Mouse (Mus musculus) v-Abl transformed pro-B cells (cell line): ENCODE measurements around the gene Cct3.
"Not testable (repeated sequence)": the region's sequence is repeated elsewhere in the genome, so short reads cannot be mapped to it uniquely, and the experiment has no call there.

ENCODE experiments used
- in situ Hi-C, 2 experiments: fragments of 400-800 bp; cut with MboI; formaldehyde crosslinking; loops; one replicate each; pipeline ENCODE4 v1.15.1; 2025; ENCODE audit not compliant: unreplicated experiment in 2 of 2

The Cct3 gene

DNA sequence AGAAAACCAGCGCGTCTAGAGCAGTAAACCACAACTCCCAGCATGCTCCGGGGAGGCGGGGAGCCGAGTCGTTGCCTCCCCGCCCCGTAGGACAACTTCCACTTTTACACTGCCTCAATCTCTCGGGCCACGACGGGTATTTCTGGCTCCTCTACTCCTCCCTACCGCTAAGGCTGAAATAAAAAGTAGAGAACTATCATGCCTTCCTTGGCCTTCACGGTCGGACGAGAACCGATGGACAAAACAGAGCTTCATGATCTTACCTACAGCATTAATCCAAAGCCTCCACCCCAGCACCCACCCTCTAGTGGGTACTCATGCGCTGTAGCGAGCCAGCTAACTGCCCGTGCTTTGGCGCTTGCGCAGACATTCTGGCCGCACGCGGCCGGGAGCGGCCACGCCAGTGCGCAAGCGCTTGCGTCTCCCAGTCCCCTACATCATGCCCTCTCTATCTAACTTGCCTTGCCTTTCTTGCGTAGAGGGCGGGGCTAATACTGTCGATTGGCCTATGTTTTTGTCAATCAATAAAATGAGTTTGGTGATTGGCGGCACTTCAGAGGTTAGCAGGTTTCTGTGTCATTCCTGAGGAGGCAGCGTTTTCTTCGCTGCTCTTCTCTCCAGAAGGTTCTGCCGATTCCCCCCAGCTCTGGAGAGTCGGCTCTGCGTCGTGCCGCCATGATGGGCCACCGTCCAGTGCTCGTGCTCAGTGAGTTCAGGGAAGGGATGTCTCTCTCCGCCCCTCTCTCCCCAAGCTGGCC is at the start of gene Cct3, which contains the start of gene Tsacc:
TSS of gene Cct3 (plus strand) at position 556 of the 758 bp plus-strand sequence.
TSS of gene Tsacc (minus strand) at position 439 of the 758 bp plus-strand sequence.
- in situ Hi-C loops = no loop called here

DNA sequence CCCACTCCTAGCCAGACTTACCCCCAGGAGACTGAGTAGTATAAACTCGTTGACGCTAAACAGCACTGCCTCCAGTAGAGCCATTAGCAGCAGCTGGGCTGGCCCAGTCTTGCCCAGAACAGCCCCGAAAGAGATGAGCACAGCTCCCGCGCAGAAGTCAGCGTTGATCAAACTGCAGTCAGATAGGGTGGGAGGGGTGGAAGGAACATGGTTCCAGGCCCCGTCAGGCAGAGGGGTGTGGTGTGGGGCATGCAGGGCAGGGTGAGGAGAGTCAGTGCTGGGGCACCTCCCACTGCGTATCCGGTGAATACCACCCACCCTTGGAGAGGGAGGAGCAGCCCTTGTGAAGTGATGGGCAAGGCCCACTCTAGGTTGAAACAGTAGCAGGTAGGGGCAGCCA is 49.2 kb upstream of the Cct3 start:
- in situ Hi-C loops = no loop called here

DNA sequence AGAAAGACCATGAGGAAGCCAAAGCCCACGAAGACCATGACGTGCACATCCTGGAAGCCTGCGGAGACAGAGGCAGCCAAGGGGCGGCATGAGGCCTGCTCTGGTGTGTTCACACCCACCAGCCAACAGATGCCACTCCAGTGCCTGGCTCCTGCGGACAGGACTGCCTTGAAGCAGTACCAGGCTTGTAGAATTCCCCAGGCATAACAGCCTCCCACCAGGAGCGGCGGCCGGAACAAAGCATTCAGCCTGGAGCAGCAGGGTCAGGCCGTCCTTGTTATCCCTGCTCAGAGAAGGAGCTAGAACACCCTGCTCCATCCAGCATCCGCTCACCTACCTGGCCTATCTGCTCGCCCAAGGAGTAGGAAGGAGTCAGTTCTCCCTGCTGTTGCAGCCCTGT is 48.5 kb upstream of the Cct3 start:
- in situ Hi-C loops = no loop called here

DNA sequence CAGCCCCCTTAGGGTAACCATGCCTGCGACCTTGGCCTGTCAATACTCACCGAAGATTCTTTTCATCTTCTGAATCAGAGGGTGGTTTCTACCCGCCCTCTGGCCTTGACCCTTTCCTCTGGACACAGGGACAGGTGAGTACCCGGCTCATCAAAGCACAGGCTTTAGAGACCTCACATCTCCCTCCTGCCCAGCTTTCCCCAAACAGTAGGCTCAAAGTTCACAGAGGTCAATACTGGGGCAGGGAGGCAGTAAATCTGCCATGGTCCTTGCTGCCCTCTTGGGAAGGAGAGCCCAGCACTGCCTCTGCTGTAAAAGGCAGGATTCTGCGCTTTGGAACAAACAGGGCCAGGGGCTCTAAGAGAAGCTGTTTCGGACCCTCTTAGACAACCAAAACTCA is 44.2 kb upstream of the Cct3 start:
- in situ Hi-C loops = no loop called here

DNA sequence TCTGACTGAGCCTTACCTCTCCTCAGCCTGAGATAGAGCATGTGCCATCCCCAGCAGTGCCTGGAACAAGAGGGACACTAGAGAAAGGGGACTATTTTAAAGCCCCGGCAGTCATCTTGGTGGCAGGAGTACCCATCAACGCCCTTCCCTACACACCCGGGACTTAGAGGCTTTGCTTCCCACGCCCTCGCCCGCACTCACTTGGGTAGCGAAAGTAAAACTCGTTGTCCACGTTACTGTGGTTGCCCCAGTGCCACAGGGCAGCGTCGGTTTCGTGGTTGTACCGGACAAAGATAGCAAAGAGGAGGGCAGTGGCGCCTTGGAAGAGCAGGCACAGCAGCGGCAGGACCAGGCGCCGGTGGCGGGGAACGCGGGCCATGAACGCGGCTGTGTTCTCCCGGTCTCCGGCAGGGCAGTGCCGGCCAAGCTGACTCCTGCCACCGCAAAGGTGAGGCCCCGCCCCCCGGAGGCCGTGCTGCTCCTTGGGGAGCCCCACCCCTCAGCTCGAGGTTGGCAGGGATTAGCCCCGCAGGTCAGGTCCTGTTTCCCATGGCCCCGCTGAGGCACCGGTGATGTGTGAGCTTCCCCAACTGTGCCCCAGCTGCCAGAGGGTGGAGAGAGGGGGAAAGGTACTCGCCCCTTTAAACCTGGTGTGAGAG is 42.5 kb upstream of the Cct3 start, which contains the start of gene Rhbg:
TSS of gene Rhbg (minus strand) at position 442 of the 659 bp plus-strand sequence.
- in situ Hi-C loops = no loop called here

DNA sequence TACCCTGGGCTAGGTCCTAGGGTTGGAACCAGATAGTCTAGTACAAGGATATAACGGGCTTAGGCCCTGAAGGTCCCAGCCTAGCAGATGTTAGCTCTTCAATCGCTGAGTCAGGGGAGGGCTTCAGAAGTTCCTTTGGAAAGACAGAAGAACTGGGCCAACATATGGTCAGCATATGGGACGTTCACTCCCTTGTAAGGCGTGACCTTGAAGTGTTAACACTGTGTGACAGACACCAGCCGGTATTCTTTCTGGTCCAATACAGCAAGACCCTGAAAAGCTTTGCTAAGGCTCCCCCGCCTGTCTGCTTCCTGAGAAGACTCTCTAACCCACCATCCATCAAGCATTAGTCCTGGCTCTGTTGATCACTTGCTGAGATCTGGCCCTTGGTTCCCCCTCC is 41.0 kb upstream of the Cct3 start:
- in situ Hi-C loops = no loop called here

DNA sequence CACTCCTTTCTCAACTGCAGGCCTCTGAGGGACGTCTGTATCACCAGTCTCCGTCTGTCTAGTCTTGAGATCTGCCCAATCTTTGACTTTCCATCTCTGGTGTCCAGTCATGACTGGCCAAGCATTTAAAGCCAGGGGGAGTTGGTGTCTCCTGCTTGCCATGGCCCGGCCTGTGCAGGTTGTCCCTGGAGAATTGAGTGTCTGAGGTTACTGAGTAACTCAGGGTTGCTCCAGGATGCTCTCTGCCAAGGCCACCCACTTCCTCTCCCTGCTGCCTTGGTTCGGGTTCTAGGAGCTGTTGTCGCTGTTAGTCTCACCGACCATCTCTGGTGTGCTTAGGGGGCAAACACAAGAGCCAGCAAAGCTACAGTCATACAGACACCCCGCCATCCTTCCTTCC is 40.5 kb upstream of the Cct3 start:
- in situ Hi-C loops = no loop called here

DNA sequence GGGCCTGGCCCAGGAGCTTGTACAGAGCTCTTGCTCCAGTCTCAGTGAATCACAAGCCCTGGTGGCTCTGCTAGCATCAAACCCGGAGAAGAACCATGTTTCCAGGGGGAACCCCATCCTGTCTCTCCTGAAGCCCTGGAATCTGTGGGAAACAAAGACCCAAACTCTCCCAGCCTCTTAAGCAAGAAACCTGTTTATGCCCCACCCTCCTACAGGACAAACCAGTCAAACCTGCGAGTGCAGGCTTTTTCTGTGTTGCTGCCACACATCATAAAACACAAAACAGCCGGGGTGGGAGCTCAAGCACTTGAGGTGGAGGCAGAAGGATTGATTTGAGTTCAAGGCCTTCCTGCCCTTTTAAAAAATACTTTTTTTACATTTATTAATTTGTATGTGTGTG is 34.6 kb upstream of the Cct3 start:
- in situ Hi-C loops = no loop called here

DNA sequence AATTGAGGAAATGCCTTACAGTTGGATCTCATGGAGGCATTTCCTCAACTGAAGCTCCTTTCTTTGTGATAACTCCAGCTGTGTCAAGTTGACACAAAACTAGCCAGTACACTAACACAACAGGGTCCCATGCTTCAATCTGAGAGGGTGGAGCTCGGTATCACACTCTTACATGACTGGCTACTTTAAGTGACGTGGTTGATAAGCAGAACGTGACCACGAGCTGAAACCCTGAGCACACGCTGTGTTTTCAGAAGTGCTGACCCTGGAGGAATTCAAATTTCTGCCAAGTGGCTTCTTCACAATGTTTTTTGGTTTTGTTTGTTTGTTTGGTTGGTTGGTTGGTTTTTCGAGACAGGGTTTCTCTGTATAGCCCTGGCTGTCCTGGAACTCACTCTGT is 28.9 kb upstream of the Cct3 start:
- in situ Hi-C loops = not testable (repeated sequence)

DNA sequence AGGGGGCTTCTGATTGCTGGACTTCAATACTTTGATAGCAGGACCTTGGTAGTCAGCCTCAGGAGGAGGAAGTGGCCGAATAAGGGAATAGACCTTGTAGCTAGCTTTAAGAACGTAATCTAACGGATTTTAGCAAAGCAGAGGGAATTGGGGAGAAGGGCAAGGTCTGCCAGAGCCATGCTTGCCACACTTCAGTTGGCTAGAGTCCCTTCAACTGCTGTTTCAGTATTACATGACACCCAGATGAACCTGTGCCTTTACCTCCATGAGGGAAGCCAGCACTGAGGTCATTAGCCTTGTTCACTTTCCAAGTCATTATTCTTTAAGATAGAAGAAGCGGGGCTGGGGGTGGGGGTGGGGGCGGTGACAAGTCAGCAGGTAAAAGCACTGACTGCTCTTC is 27.9 kb upstream of the Cct3 start:
- in situ Hi-C loops = no loop called here

DNA sequence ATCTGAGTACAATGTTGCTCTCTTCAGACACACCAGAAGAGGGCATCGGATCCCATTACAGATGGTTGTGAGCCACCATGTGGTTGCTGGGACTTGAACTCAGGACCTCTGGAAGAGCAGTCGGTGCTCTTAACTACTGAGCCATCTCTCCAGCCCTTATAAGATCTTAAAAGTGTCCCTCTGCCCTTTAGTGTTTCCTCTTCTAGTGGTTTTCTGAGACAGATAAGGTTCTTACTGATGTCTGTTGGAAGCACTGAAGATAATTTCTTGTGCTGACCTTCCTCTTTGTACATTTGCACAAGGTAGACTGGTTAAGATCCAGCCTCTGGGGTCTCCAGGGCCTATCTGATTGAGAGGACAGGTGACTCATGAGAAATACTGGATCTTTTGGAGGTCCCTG is 25.6 kb upstream of the Cct3 start:
- in situ Hi-C loops = not testable (repeated sequence)

DNA sequence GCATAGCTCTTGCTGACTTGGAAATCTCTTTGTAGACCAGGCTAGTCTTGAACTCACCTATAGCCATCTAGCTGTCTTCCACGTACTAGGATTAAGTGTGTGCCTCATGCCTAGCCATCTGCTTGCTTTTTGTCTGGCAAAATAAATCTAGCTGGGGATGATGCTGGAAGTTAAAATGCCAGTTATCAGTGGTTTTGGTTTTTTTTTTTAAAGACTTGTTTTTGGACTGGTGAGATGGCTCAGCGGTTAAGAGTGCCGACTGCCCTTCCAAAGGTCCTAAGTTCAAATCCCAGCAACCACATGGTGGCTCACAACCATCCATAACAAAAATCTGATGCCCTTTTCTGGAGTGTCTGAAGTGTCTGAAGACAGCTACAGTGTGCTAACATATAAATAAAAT is 25.1 kb upstream of the Cct3 start:
- in situ Hi-C loops = no loop called here

DNA sequence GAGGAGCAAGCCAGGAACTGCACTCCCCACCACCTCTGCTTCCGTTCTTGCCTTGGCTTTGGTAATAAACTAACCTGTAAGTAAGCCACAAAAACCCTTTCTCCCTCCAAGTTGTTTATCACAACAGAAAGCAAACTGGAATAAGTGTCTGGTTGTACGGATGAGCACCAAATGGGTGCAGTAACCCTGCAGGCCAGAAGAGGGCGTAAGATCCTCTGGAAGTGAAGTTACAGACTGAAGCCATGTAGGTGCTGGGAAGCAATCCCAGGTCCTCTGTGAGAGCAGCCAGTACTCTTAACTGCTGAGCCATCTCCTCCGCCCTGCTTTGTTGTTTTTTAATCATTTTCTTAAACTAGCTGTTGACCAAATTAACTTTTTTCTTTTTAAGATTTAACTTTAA is 22.9 kb upstream of the Cct3 start:
- in situ Hi-C loops = no loop called here

DNA sequence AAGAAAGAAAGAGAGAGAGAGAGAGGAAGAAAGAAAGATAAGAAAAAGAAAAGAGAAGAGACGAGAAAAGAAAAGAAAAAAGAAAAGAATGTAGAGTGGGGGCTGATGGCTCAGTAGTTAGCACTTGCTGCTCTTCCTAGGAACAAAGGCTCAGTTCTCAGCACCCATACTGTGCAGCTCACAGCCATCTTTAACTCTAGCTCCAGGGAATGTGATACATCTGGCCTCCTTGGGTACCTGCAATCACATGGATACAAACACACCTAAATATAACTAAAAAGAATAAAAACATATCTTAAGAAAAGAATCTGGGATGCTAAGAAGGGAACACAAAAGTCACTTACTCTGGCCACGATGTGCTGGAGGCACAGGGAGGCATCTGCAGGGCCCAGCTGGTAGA is 20.8 kb upstream of the Cct3 start:
- in situ Hi-C loops = no loop called here

DNA sequence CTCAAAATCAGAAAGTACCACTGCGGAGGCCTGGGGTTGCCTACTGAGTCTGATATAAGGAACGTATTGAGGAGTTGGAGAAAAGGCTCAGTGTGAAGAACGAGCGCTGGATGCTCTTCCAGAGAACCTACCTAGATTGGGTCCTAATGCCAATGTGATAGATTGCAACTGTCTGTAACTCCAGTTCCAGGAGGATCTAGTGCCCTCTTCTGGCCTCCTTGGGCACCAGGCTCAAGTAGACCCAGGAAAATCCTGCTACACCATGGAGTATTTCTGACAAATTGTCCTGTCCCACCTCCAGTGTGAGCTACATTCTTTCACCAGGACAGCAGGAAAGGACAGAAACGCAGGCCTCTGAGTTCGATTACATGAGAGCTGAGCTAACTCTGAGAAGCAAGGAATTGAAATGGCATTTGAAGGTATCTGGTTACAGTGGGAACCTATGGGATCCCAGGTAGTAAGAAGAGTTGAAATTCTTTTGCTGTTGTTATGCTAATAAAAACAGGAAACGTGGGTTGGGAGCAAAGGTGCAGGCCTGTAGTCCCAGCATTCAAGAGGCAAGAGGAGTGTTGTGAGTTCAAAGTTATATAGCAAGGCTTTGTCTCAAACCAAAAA is 20.3 kb upstream of the Cct3 start:
- in situ Hi-C loops = no loop called here

DNA sequence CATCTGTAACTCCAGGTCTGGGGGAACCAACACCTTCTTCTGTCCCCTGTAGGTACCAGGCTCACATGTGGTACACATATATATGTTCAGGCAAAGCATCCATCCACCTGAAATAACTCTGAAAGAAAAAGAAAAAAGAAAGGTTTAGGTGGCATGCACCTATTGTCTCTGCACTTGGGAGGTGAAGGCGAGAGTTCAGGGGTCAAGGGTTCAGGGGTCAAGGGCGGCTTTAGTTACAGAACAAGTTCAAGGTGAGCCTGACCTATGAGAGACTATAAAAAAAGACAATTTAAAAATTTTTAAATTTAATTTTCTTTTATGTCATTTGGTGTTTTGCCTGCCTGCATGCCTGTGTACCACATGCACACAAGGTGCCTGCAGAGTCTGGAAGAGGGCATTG is 16.9 kb upstream of the Cct3 start:
- in situ Hi-C loops = no loop called here

DNA sequence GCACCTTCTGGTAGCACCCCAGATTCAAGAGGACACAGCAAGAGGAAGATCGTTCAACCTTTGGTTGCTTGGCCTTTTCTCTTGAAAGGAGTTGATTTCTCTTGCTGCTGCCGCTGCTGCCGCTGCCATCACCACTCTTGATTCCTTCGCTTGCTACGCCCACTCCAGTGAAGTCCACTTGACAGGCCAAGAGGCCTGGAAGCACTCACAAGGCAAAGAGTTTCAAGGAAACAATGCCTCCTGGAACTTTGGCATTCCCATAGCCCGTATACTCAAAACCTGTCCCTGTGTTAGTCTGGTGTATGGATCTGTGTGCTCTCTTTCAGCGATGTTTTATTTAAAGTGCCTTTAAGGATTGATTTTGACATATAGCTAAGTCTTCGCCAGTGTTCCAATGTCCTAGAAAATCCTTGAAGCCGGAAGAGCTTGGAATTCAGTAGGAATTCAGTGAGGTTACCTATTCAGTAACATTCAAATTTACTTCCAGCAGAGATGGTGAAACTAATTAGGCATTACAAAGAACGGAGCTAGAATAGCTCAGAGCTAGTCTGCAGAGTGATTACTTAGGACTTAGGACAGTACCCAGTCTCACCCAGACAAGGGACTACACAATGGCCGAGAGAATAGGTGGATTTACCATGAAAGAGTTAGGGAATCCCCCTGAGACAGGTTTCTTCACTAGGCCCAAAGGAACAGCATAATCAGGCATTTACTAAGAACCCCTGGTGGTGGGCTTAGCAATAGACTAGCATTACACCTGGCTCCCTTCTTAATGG is 15.6 kb upstream of the Cct3 start:
- in situ Hi-C loops = not testable (repeated sequence)

DNA sequence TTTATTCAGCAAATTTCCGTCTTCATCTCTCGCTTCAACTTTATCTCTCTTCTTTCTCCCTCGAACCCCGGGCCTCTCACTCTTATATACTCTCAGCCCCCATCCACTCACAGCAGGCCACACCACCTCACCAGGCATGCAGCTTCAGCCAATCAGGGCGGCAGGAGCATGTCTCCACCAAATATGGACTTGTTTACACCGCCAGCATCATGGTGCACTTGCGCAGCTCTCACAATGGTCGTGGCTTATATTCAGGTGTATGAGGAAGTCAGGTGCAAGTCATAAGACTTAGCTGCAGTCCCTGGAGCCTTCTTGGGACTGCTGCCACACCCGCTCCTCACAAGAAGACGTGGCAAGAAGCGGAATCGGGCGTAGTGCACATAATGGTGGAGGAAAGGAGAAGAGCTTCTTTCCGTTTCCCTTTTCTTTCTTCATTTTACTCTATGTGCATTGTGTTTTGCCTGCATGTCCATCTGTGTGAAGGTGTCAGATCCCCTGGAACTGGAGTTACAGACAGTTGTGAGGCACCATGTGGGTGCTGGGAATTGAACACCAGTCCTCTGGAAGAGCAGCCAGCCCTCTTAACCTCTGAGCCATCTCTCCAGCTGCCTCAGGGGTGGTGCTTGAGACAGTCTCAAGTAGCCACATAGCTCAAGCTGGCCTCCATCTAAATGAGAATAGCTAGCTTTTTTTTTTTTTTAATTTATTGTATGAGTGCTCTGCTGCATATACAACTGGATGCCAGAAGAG is 11.9 kb upstream of the Cct3 start:
- in situ Hi-C loops = not testable (repeated sequence)

DNA sequence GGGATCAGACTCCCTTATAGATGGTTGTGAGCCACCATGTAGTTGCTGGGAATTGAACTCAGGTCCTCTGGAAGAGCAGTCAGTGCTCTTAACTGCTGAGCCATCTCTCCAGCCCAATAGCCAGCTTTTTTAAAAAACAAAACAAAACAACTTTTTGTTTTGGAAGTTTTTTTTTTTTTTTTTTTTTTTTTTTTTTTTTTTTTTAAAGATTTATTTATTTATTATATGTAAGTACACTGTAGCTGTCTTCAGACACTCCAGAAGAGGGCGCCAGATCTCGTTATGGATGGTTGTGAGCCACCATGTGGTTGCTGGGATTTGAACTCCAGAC is 11.4 kb upstream of the Cct3 start:
- in situ Hi-C loops = not testable (repeated sequence)

DNA sequence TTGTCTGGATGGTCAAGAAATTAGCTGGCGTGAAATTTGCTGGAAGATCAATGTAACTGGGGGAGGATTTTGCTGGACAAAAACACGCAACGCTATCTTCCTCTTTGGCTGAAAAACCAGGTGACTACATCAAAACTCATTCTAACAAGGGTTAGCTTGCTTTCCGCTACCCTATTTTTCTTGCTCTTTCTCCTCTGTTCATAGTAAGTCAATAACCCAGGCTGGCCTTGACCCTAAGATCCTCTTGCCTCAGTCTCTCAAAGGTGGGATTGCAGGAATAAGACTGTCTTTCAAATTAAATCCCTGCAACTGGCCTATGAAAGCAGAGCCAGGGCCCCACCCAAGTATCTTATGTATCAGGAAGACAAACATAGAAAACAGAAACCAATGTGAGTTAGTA is 9.8 kb upstream of the Cct3 start, which contains the start of gene Gm38392:
TSS of gene Gm38392 (minus strand) at position 101 of the 400 bp plus-strand sequence.
- in situ Hi-C loops = no loop called here
